In genomic region chr16:16358481-16359100, GRCm38 (mm10) we compare ENCODE assay signal across 8 mouse cellular contexts. TPM values are rescaled to one million over a fixed set of nuclear protein-coding genes. Genes with fewer than 3 reads are reported as not detected.
DNase-seq lines count a peak whose midpoint lies in the region; ATAC-seq and TF ChIP-seq lines count a peak whose summit lies in the region.

Dnm1l (minus strand) TSS chr16:16358959.

- under 1% methylated on average over 54 of the region's 55 CpGs for WGBS in forebrain, embryonic 13.5 days
- whole genome bisulfite sequencing in large intestine, adult 2 months = under 1% methylated on average over 55 of the region's 55 CpGs
- WGBS in liver, postnatal 0 days (ENCODE audit: insufficient replicate concordance) = under 1% methylated on average over 55 of the region's 55 CpGs
- WGBS in neural tube, embryonic 14.5 days = under 1% methylated on average over 55 of the region's 55 CpGs

- peak; percentile 100 for ATAC-seq in cerebellum, adult (ENCODE audit: insufficient number of reproducible peaks, low FRiP score, low TSS enrichment)
- ATAC-seq in forebrain, embryonic 13.5 days = peak; percentile 100
- peak; percentile 99 for ATAC-seq in liver, postnatal 0 days
- peak; percentile 99 for ATAC-seq in neural tube, embryonic 14.5 days (ENCODE audit: low read depth)

- peak within 1 kb of the TSS; percentile 53 for H3K27ac ChIP-seq in ES-Bruce4 (ENCODE audit: insufficient read depth, low read length)
- peak within 1 kb of the TSS; percentile 85 for H3K27ac ChIP-seq in forebrain, embryonic 13.5 days
- H3K27ac ChIP-seq in liver, postnatal 0 days (ENCODE audit: low read depth) = peak within 1 kb of the TSS; percentile 95
- H3K27ac ChIP-seq in neural tube, embryonic 14.5 days (ENCODE audit: low read depth, low read length) = peak within 1 kb of the TSS; percentile 90

- intact Hi-C loops in heart, postnatal 10 days (cut with DNase I) = loop anchor here (2.0 to 5.0 kb wide), 3 partner anchors 56 to 496 kb away; partner anchors contain the start of genes Mzt2 and Yars2

- no peak for TF ChIP-seq CTCF in ES-Bruce4 (IDR thresholded peaks at IDR 0.05; ENCODE audit: low read depth, low read length)
- TF ChIP-seq CTCF in liver, postnatal 0 days (IDR thresholded peaks at IDR 0.05; ENCODE audit: low read depth) = peak; percentile 64

- peak; percentile 94 to 95 for DNase-seq in heart, postnatal 10 days
- peak; percentile 87 for DNase-seq in large intestine, adult 2 months (ENCODE audit: low read depth, low spot score)
- peak; percentile 93 for DNase-seq in liver, postnatal 0 days
- DNase-seq in testis, postnatal 10 days (ENCODE audit: low spot score) = peak; percentile 97

- TF ChIP-seq EP300 in ES-Bruce4 (IDR thresholded peaks at IDR 0.05; ENCODE audit: insufficient read depth, low read depth, low read length) = no peak
- TF ChIP-seq EP300 in liver, postnatal 0 days (IDR thresholded peaks at IDR 0.05; ENCODE audit: low read depth) = no peak

- H3K4me3 ChIP-seq in ES-Bruce4 (ENCODE audit: low read depth, low read length) = peak within 1 kb of the TSS; percentile 99
- H3K4me3 ChIP-seq in forebrain, embryonic 13.5 days = peak within 1 kb of the TSS; percentile 96
- H3K4me3 ChIP-seq in liver, postnatal 0 days (ENCODE audit: low read depth, low read length) = peak within 1 kb of the TSS; percentile 86
- peak within 1 kb of the TSS; percentile 93 for H3K4me3 ChIP-seq in neural tube, embryonic 14.5 days (ENCODE audit: low read depth, low read length)

- peak within 1 kb of the TSS; percentile 70 for H3K4me2 ChIP-seq in forebrain, embryonic 13.5 days
- H3K4me2 ChIP-seq in liver, postnatal 0 days (ENCODE audit: low read depth, low read length) = peak within 1 kb of the TSS; percentile 75
- H3K4me2 ChIP-seq in neural tube, embryonic 14.5 days (ENCODE audit: low read depth, low read length) = peak within 1 kb of the TSS; percentile 63

- H3K9ac ChIP-seq in ES-Bruce4 (ENCODE audit: low read depth, poor library complexity, severe bottlenecking) = peak within 1 kb of the TSS; percentile 70
- peak within 1 kb of the TSS; percentile 95 for H3K9ac ChIP-seq in forebrain, embryonic 13.5 days
- H3K9ac ChIP-seq in liver, postnatal 0 days (replicated peaks) = peak within 1 kb of the TSS; percentile 86
- peak within 1 kb of the TSS; percentile 91 for H3K9ac ChIP-seq in neural tube, embryonic 14.5 days (replicated peaks; ENCODE audit: low read depth, low read length)

- peak; percentile 86 for TF ChIP-seq POLR2A in ES-Bruce4 (IDR thresholded peaks at IDR 0.05; ENCODE audit: insufficient read depth, low read length)

- no peaks in the 10 kb centered on the region for H3K4me1 ChIP-seq in ES-Bruce4 (ENCODE audit: control insufficient read depth, insufficient read depth, low read length)
- H3K4me1 ChIP-seq in forebrain, embryonic 13.5 days = peaks cover 8% of the 10 kb centered on the region
- H3K4me1 ChIP-seq in liver, postnatal 0 days (ENCODE audit: insufficient read depth) = peaks cover 9% of the 10 kb centered on the region
- peaks cover 3% of the 10 kb centered on the region; the same call in 1 of the 2 replicates for H3K4me1 ChIP-seq in neural tube, embryonic 14.5 days (ENCODE audit: control insufficient read depth, insufficient read depth, low read length)

- no peaks in the 10 kb centered on the region; the same call in 1 of the 2 replicates for H3K9me3 ChIP-seq in ES-Bruce4 (replicated peaks; ENCODE audit: control insufficient read depth, insufficient read depth, low read length, poor library complexity, severe bottlenecking)
- H3K9me3 ChIP-seq in forebrain, embryonic 13.5 days (replicated peaks) = no peaks in the 10 kb centered on the region; the same call in 1 of the 2 replicates
- no peaks in the 10 kb centered on the region for H3K9me3 ChIP-seq in liver, postnatal 0 days (ENCODE audit: low read length)
- H3K9me3 ChIP-seq in neural tube, embryonic 14.5 days (ENCODE audit: control insufficient read depth, low read length) = no peaks in the 10 kb centered on the region

- H3K36me3 ChIP-seq in ES-Bruce4 (ENCODE audit: control insufficient read depth, insufficient read depth, low read length, poor library complexity, severe bottlenecking) = no peaks in the 10 kb centered on the region
- H3K36me3 ChIP-seq in forebrain, embryonic 13.5 days (ENCODE audit: poor library complexity, severe bottlenecking) = 0 out of 2 replicates have a peak, but pooled peaks cover 2% of the 10 kb centered on the region
- H3K36me3 ChIP-seq in liver, postnatal 0 days (replicated peaks; ENCODE audit: insufficient read depth, low read length) = no peaks in the 10 kb centered on the region
- no peaks in the 10 kb centered on the region for H3K36me3 ChIP-seq in neural tube, embryonic 14.5 days (ENCODE audit: control insufficient read depth, insufficient read depth, low read length)

- no peaks in the 10 kb centered on the region for H3K27me3 ChIP-seq in ES-Bruce4 (ENCODE audit: control insufficient read depth, insufficient read depth, low read length, poor library complexity, severe bottlenecking)
- no peaks in the 10 kb centered on the region for H3K27me3 ChIP-seq in forebrain, embryonic 13.5 days
- H3K27me3 ChIP-seq in liver, postnatal 0 days (ENCODE audit: insufficient read depth, low read length) = no peaks in the 10 kb centered on the region
- H3K27me3 ChIP-seq in neural tube, embryonic 14.5 days (ENCODE audit: control insufficient read depth, insufficient read depth, low read length) = no peaks in the 10 kb centered on the region

RNA-seq across cellular contexts. Expression of gene Dnm1l, which starts in this region (rescaled TPM):
- 210 and 221 TPM in 2 replicates for polyA plus RNA-seq in ES-Bruce4 (2011; ENCODE audit: insufficient read depth, insufficient read length, low read depth, missing spikeins)
- polyA plus RNA-seq in forebrain, embryonic 13.5 days (2015; fragmentation: Nextera tagmentation; extraction: Ambion mirVana) = 81.3 and 82.3 TPM in 2 replicates
- 100 to 1,000 TPM; 103 to 105 TPM for total RNA-seq in heart, postnatal 10 days (2021)
- polyA plus RNA-seq in large intestine, adult 2 months (2012; rRNA removed) = 7.0 and 10.9 TPM in 2 replicates
- polyA plus RNA-seq in liver, postnatal 0 days (2015; fragmentation: Nextera tagmentation; extraction: Ambion mirVana) = 18.4 and 18.8 TPM in 2 replicates
- polyA plus RNA-seq in neural tube, embryonic 14.5 days (2014; fragmentation: Nextera tagmentation; extraction: Ambion mirVana) = 116 and 117 TPM in 2 replicates

Comparison
In these comparisons a context has a peak if more than half of its experiments do, and no peak if none do; other contexts are left out.
1. Peak in every context shown above with its lines: DNase-seq, ATAC-seq, H3K4me3 ChIP-seq and H3K27ac ChIP-seq.